Mouse (Mus musculus) lung, embryonic 14.5 days (tissue): ENCODE measurements at regions not wholly inside any gene's neighbourhood (a gene's known extent, or its start where the extent isn't known, plus 50 kb on each side); places are given as distances from the start of the nearest gene placed in this dataset.
"Not testable (repeated sequence)": the region's sequence is repeated elsewhere in the genome, so short reads cannot be mapped to it uniquely, and the experiment has no call there.

Experiments used
- ATAC-seq: fragments of 200-750 bp; cut with Nextera tagmentation; 2 replicates; pipeline ENCODE4 v1.8.0; 2017; ENCODE audit warnings: mild to moderate bottlenecking, moderate TSS enrichment, moderate library complexity; ENCODE audit not compliant: insufficient read depth
- DNase-seq: peaks from one replicate; pipeline ENCODE4 v3.0.0-alpha.2; 2015
- H3K27ac ChIP-seq: fragments of 300-500 bp; sonication (generic); 2 replicates; pipeline ENCODE4 v1.5.1; 2014; ENCODE audit warnings: low read depth, mild to moderate bottlenecking, moderate library complexity
- H3K27me3 ChIP-seq: fragments of 300-500 bp; sonication (generic); 2 replicates; pipeline ENCODE4 v1.6.1; 2014; ENCODE audit warnings: low read length, control low read depth; ENCODE audit not compliant: insufficient read depth
- H3K36me3 ChIP-seq: fragments of 300-500 bp; sonication (generic); 2 replicates; pipeline ENCODE4 v1.6.1; 2014; ENCODE audit warnings: control low read depth; ENCODE audit not compliant: insufficient read depth
- H3K4me1 ChIP-seq: fragments of 300-500 bp; sonication (generic); 2 replicates; pipeline ENCODE4 v1.6.1; 2014; ENCODE audit warnings: antibody characterized with exemption, control low read depth; ENCODE audit not compliant: insufficient read depth
- H3K4me2 ChIP-seq: fragments of 300-500 bp; sonication (generic); 2 replicates; pipeline ENCODE4 v1.6.1; 2014; ENCODE audit warnings: mild to moderate bottlenecking
- H3K4me3 ChIP-seq: fragments of 300-500 bp; sonication (generic); 2 replicates; pipeline ENCODE4 v1.5.1; 2014; ENCODE audit warnings: low read depth, low read length
- H3K9ac ChIP-seq: fragments of 300-500 bp; sonication (generic); 2 replicates; pipeline ENCODE4 v1.6.1; 2014
- H3K9me3 ChIP-seq: fragments of 300-500 bp; sonication (generic); 2 replicates; pipeline ENCODE4 v1.6.1; 2016; ENCODE audit warnings: low read depth, low read length, control low read depth
- CTCF ChIP-seq: IDR thresholded peaks from 2 replicates; pipeline ENCODE4 v1.5.1; 2016; ENCODE audit warnings: antibody characterized with exemption, low read depth
- WGBS: fragments of 180-500 bp; shearing (Covaris S2); extraction: QIAGEN DNeasy Blood & Tissue Kit; methylation state at CpG from one replicate; pipeline ENCODE4 v1.1.7; 2014; 5-methylcytosine and 5-hydroxymethylcytosine counted together

GRCm38 (mm10) chr14:37468711-37469110 is 333.6 kb upstream of the Ghitm start:
- H3K27me3 ChIP-seq, result no peaks in the 10 kb centered on the region
- H3K4me1 ChIP-seq, result no peaks in the 10 kb centered on the region
- DNase-seq (no peak), ATAC-seq (no peak)
- no peak overlapping the region for H3K4me3 ChIP-seq
- 66% methylated on average over 2 of the region's 2 CpGs for WGBS
- H3K4me2 ChIP-seq, result no peak overlapping the region
- no peaks in the 10 kb centered on the region for H3K36me3 ChIP-seq
- no peak for TF ChIP-seq CTCF
- H3K27ac ChIP-seq, result no peak overlapping the region
- no peak overlapping the region for H3K9ac ChIP-seq
- H3K9me3 ChIP-seq, result no peaks in the 10 kb centered on the region

GRCm38 (mm10) chr14:37440874-37441273 is 305.8 kb upstream of the Ghitm start:
- DNase-seq, result no peak
- ATAC-seq, result no peak
- TF ChIP-seq CTCF, result no peak
- Histone ChIP-seq H3K36me3 (no peaks in the 10 kb centered on the region), H3K27me3 (no peaks in the 10 kb centered on the region), H3K4me1 (no peaks in the 10 kb centered on the region), H3K27ac (no peak overlapping the region), H3K9ac (no peak overlapping the region), H3K9me3 (no peaks in the 10 kb centered on the region), H3K4me3 (no peak overlapping the region), H3K4me2 (no peak overlapping the region)
- 82% methylated on average over 2 of the region's 2 CpGs for WGBS

GRCm38 (mm10) chr14:37430656-37431055 is 295.6 kb upstream of the Ghitm start:
- no peaks in the 10 kb centered on the region for H3K27me3 ChIP-seq
- peak; percentile 2 for DNase-seq
- H3K4me3 ChIP-seq, result no peak overlapping the region
- no peak overlapping the region for H3K27ac ChIP-seq
- no peaks in the 10 kb centered on the region for H3K36me3 ChIP-seq
- TF ChIP-seq CTCF, result no peak
- no peak for ATAC-seq
- no peak overlapping the region for H3K4me2 ChIP-seq
- no peaks in the 10 kb centered on the region for H3K4me1 ChIP-seq
- no peak overlapping the region for H3K9ac ChIP-seq
- no peaks in the 10 kb centered on the region for H3K9me3 ChIP-seq
- WGBS, result 54% methylated on average over 1 of the region's 1 CpGs

GRCm38 (mm10) chr14:37425506-37425905 is 290.4 kb upstream of the Ghitm start:
- no peak for TF ChIP-seq CTCF
- no peak overlapping the region for H3K9ac ChIP-seq
- no peak overlapping the region for H3K4me2 ChIP-seq
- DNase-seq (no peak), ATAC-seq (no peak)
- H3K4me1 ChIP-seq, result no peaks in the 10 kb centered on the region
- H3K36me3 ChIP-seq, result no peaks in the 10 kb centered on the region
- no peak overlapping the region for H3K27ac ChIP-seq
- H3K9me3 ChIP-seq, result no peaks in the 10 kb centered on the region
- no peaks in the 10 kb centered on the region for H3K27me3 ChIP-seq
- H3K4me3 ChIP-seq, result no peak overlapping the region

GRCm38 (mm10) chr14:37421566-37421965 is 286.5 kb upstream of the Ghitm start:
- H3K27me3 ChIP-seq, result no peaks in the 10 kb centered on the region
- H3K4me3 ChIP-seq, result no peak overlapping the region
- ATAC-seq (no peak), DNase-seq (no peak)
- no peaks in the 10 kb centered on the region for H3K9me3 ChIP-seq
- no peak for TF ChIP-seq CTCF
- WGBS, result 16% methylated on average over 2 of the region's 2 CpGs
- no peak overlapping the region for H3K4me2 ChIP-seq
- H3K9ac ChIP-seq, result no peak overlapping the region
- H3K4me1 ChIP-seq, result no peaks in the 10 kb centered on the region
- no peaks in the 10 kb centered on the region for H3K36me3 ChIP-seq
- no peak overlapping the region for H3K27ac ChIP-seq

GRCm38 (mm10) chr14:37412583-37412982 is 277.5 kb upstream of the Ghitm start:
- H3K4me3 ChIP-seq, H3K27ac ChIP-seq, H3K27me3 ChIP-seq, H3K9me3 ChIP-seq, ATAC-seq, H3K36me3 ChIP-seq, H3K9ac ChIP-seq, H3K4me2 ChIP-seq, DNase-seq, H3K4me1 ChIP-seq: not testable (repeated sequence)
- WGBS, result 37% methylated on average over 1 of the region's 1 CpGs

- WGBS, result 84% methylated on average over 1 of the region's 1 CpGs
- Histone ChIP-seq H3K4me3 (no peak overlapping the region), H3K4me2 (no peak overlapping the region), H3K9me3 (no peaks in the 10 kb centered on the region), H3K27ac (no peak overlapping the region), H3K36me3 (no peaks in the 10 kb centered on the region), H3K27me3 (no peaks in the 10 kb centered on the region), H3K9ac (no peak overlapping the region), H3K4me1 (no peaks in the 10 kb centered on the region)
- no peak for TF ChIP-seq CTCF
- DNase-seq (no peak), ATAC-seq (no peak)
Measured at GRCm38 (mm10) chr14:37371972-37372371, 236.9 kb upstream of the Ghitm start.

- ATAC-seq, result no peak
- 48% methylated on average over 3 of the region's 3 CpGs for WGBS
Measured at GRCm38 (mm10) chr14:37361896-37362295, 226.8 kb upstream of the Ghitm start.

More at GRCm38 (mm10) chr14:37361896-37362295, 226.8 kb upstream of the Ghitm start:
- Histone ChIP-seq H3K4me1 (no peaks in the 10 kb centered on the region), H3K4me3 (no peak overlapping the region), H3K27ac (no peak overlapping the region), H3K36me3 (no peaks in the 10 kb centered on the region), H3K9me3 (no peaks in the 10 kb centered on the region), H3K9ac (no peak overlapping the region), H3K27me3 (no peaks in the 10 kb centered on the region), H3K4me2 (no peak overlapping the region)
- DNase-seq, result no peak
- no peak for TF ChIP-seq CTCF
